Mouse (Mus musculus): ENCODE measurements around the gene Mrps12. TPM values are rescaled to one million over a fixed set of nuclear protein-coding genes. Genes with fewer than 3 reads are reported as not detected.

Mrps12 gene
- polyA plus RNA-seq, 1 experiment from 2014 or later, result 118 TPM

GRCm38 (mm10) chr7:28691075-28691474, 50.5 kb downstream of the Mrps12 start:
- H3K27ac ChIP-seq (replicated peaks), result no peak overlapping the region
- TF ChIP-seq EP300 (optimal IDR thresholded peaks at IDR 0.05) (no peak), CTCF (IDR thresholded peaks at IDR 0.05; ENCODE audit: low read depth) (no peak)
- 48% methylated on average over 7 of the region's 7 CpGs for WGBS
- H3K36me3 ChIP-seq (ENCODE audit: control insufficient read depth, insufficient read depth, low read length), result no peaks in the 10 kb centered on the region
- ATAC-seq (ENCODE audit: low FRiP score, low TSS enrichment) (no peak), DNase-seq (ENCODE audit: low spot score) (no peak)
- H3K9me3 ChIP-seq (ENCODE audit: control insufficient read depth, low read length), result no peaks in the 10 kb centered on the region
- no peaks in the 10 kb centered on the region for H3K27me3 ChIP-seq (ENCODE audit: control insufficient read depth, insufficient read depth, low read length)
- no peak overlapping the region for H3K4me3 ChIP-seq (ENCODE audit: low read depth, low read length)
- no peak overlapping the region for H3K9ac ChIP-seq (ENCODE audit: low read length)
- H3K4me1 ChIP-seq (replicated peaks; ENCODE audit: control insufficient read depth, insufficient read depth), result no peaks in the 10 kb centered on the region; the same call in 1 of the 2 replicates
- H3K4me2 ChIP-seq (replicated peaks; ENCODE audit: low read depth), result no peak overlapping the region

Other genes with a start within 250 kb of the Mrps12 start
- not detected in 2 replicates for gene Ifnl2, start 231.4 kb downstream of the Mrps12 start, polyA plus RNA-seq (2015; fragmentation: Nextera tagmentation; extraction: Ambion mirVana)
- not detected in 2 replicates for gene Ifnl3, start 219.0 kb downstream of the Mrps12 start, polyA plus RNA-seq (2015; fragmentation: Nextera tagmentation; extraction: Ambion mirVana)
- 87.1 and 87.6 TPM in 2 replicates for gene Sycn, start 200.9 kb downstream of the Mrps12 start, polyA plus RNA-seq (2015; fragmentation: Nextera tagmentation; extraction: Ambion mirVana)
- gene Nccrp1, start 194.6 kb downstream of the Mrps12 start, polyA plus RNA-seq (2015; fragmentation: Nextera tagmentation; extraction: Ambion mirVana), result 20.1 and 27.2 TPM in 2 replicates
- 9.8 and 12.0 TPM in 2 replicates for gene Samd4b, start 143.7 kb downstream of the Mrps12 start, polyA plus RNA-seq (2015; fragmentation: Nextera tagmentation; extraction: Ambion mirVana)
- gene Pak4, start 143.6 kb downstream of the Mrps12 start, polyA plus RNA-seq (2015; fragmentation: Nextera tagmentation; extraction: Ambion mirVana), result 33.9 and 34.1 TPM in 2 replicates
- 10.9 and 12.4 TPM in 2 replicates for gene Acp7, start 110.5 kb downstream of the Mrps12 start, polyA plus RNA-seq (2015; fragmentation: Nextera tagmentation; extraction: Ambion mirVana)
- gene Fbxo27, start 49.0 kb downstream of the Mrps12 start, polyA plus RNA-seq (2015; fragmentation: Nextera tagmentation; extraction: Ambion mirVana), result 1.7 and 2.4 TPM in 2 replicates
- gene Fbxo17, start 25.0 kb downstream of the Mrps12 start, polyA plus RNA-seq (2015; fragmentation: Nextera tagmentation; extraction: Ambion mirVana), result 5.6 and 6.1 TPM in 2 replicates
- gene Sars2, start 172 bp upstream of the Mrps12 start, polyA plus RNA-seq (2015; fragmentation: Nextera tagmentation; extraction: Ambion mirVana), result 11.4 and 12.3 TPM in 2 replicates
- not detected in 2 replicates for gene Ccer2, start 14.4 kb upstream of the Mrps12 start, polyA plus RNA-seq (2015; fragmentation: Nextera tagmentation; extraction: Ambion mirVana)
- gene Sirt2, start 24.9 kb upstream of the Mrps12 start, polyA plus RNA-seq (2015; fragmentation: Nextera tagmentation; extraction: Ambion mirVana), result 35.3 and 39.3 TPM in 2 replicates
- gene Nfkbib, start 25.7 kb upstream of the Mrps12 start, polyA plus RNA-seq (2015; fragmentation: Nextera tagmentation; extraction: Ambion mirVana), result 31.2 and 33.0 TPM in 2 replicates
- gene Rinl, start 47.1 kb upstream of the Mrps12 start, polyA plus RNA-seq (2015; fragmentation: Nextera tagmentation; extraction: Ambion mirVana), result 2.1 and 2.6 TPM in 2 replicates
- gene Hnrnpl, start 66.7 kb upstream of the Mrps12 start, polyA plus RNA-seq (2015; fragmentation: Nextera tagmentation; extraction: Ambion mirVana), result 153 and 156 TPM in 2 replicates
- gene Ech1, start 83.4 kb upstream of the Mrps12 start, polyA plus RNA-seq (2015; fragmentation: Nextera tagmentation; extraction: Ambion mirVana), result 426 and 435 TPM in 2 replicates
- 469 and 489 TPM in 2 replicates for gene Lgals4, start 92.0 kb upstream of the Mrps12 start, polyA plus RNA-seq (2015; fragmentation: Nextera tagmentation; extraction: Ambion mirVana)
- 296 and 301 TPM in 2 replicates for gene Lgals7, start 122.0 kb upstream of the Mrps12 start, polyA plus RNA-seq (2015; fragmentation: Nextera tagmentation; extraction: Ambion mirVana)
- 1.9 and 2.3 TPM in 2 replicates for gene Capn12, start 139.6 kb upstream of the Mrps12 start, polyA plus RNA-seq (2015; fragmentation: Nextera tagmentation; extraction: Ambion mirVana)
- 216 and 227 TPM in 2 replicates for gene Actn4, start 220.5 kb upstream of the Mrps12 start, polyA plus RNA-seq (2015; fragmentation: Nextera tagmentation; extraction: Ambion mirVana)
- 294 and 295 TPM in 2 replicates for gene Eif3k, start 240.0 kb upstream of the Mrps12 start, polyA plus RNA-seq (2015; fragmentation: Nextera tagmentation; extraction: Ambion mirVana)
- 3.0 and 3.6 TPM in 2 replicates for gene Map4k1, start 240.2 kb upstream of the Mrps12 start, polyA plus RNA-seq (2015; fragmentation: Nextera tagmentation; extraction: Ambion mirVana)

Data from stomach, postnatal 0 days (tissue).